Mouse (Mus musculus): ENCODE results near the gene Hddc3. TPM values are rescaled to one million over a fixed set of nuclear protein-coding genes. Genes with fewer than 3 reads are reported as not detected.

The Hddc3 gene
- polyA plus RNA-seq, 1 experiment: 7.2 TPM

DNA sequence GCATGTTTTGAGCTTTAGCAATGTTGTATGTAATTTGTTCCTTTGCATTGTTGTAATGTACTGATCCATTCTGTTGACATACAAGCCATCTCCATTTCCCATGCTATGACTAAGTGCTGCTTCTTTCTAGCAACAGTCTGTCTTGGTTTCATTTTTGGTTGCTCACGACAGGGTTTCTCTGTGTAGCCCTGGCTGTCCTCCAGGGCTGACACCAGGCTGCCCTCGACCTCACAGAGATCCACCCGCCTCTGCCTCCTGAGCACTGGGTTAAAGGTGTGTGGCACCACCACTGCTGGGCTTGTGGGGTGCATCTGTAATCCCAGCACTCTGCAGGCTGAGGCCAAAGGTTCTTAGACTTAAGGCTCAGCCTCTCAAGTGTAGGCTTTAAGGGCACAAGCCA, 43.3 kb upstream of the Hddc3 start:
- H3K4me1 ChIP-seq (ENCODE audit: control insufficient read depth, insufficient read depth, insufficient read length, low read length): peaks cover 8% of the 10 kb centered on the region; the same call in 1 of the 2 replicates
- H3K4me3 ChIP-seq (ENCODE audit: low read depth, low read length): peak overlapping the region; percentile 33
- no peak for TF ChIP-seq POLR2A (IDR thresholded peaks at IDR 0.05; ENCODE audit: low read depth, low read length)
- no peak for TF ChIP-seq CTCF (IDR thresholded peaks at IDR 0.05; ENCODE audit: extremely low read depth, insufficient read length, insufficient replicate concordance, low read depth, low read length)
- no peaks in the 10 kb centered on the region for H3K27me3 ChIP-seq (ENCODE audit: control insufficient read depth, insufficient read depth, low read length)
- WGBS: 17% methylated on average over 3 of the region's 3 CpGs
- H3K36me3 ChIP-seq (ENCODE audit: control insufficient read depth, insufficient read depth, low read length): peaks cover 13% of the 10 kb centered on the region
- peak overlapping the region; percentile 59 for H3K27ac ChIP-seq (ENCODE audit: insufficient read depth, low read depth, low read length)

DNA sequence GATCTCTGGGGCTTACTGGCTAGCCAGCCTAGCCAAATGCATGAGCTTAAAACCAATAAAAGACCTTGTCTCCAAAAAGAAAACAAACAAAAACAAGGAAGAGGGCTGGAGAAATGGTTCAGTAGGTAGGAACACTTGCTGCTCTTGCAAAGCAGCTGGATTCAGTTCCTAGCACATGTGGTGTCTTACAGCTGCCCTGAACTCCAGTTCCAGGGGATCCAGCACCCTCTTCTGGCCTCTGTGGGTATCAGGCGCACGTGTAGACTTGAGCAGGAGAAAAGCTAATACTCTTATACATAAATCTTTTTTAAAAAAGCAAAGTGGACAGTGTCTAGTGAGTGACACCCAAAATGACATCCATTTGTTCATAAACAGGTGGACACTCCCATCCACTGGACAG, 41.4 kb upstream of the Hddc3 start:
- peaks cover 25% of the 10 kb centered on the region for H3K36me3 ChIP-seq (ENCODE audit: control insufficient read depth, insufficient read depth, low read length)
- 89% methylated on average over 2 of the region's 2 CpGs for WGBS
- peaks cover 8% of the 10 kb centered on the region; the same call in 1 of the 2 replicates for H3K4me1 ChIP-seq (ENCODE audit: control insufficient read depth, insufficient read depth, insufficient read length, low read length)
- H3K27me3 ChIP-seq (ENCODE audit: control insufficient read depth, insufficient read depth, low read length): no peaks in the 10 kb centered on the region
- H3K27ac ChIP-seq (ENCODE audit: insufficient read depth, low read depth, low read length): no peak overlapping the region
- no peak for TF ChIP-seq POLR2A (IDR thresholded peaks at IDR 0.05; ENCODE audit: low read depth, low read length)
- 0 out of 2 replicates have a peak, but pooled peaks have one; percentile 11 for TF ChIP-seq CTCF (IDR thresholded peaks at IDR 0.05; ENCODE audit: extremely low read depth, insufficient read length, insufficient replicate concordance, low read depth, low read length)
- H3K4me3 ChIP-seq (ENCODE audit: low read depth, low read length): no peak overlapping the region

DNA sequence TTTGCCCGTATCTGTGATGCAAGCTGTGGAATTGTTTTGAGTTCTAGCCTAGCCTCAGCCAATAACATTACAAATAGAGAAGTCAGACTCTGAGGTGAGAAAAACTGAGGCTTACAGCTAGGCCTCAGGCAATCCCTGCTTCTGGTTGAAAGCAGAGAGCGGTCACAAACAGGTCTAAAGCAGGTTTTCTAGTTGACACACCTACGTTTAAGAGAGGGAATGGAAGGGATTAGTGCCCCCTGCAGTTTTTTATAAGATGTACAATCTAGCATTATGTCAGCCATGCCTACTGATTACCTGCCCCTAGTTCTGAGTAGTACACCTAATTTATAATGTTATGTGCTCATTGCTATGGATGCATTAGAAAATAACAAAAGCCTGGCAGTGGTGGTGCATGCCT, 35.1 kb upstream of the Hddc3 start:
- WGBS: 73% methylated on average over 3 of the region's 3 CpGs
- Histone ChIP-seq H3K27me3 (ENCODE audit: control insufficient read depth, insufficient read depth, low read length) (no peaks in the 10 kb centered on the region), H3K36me3 (ENCODE audit: control insufficient read depth, insufficient read depth, low read length) (peaks cover 41% of the 10 kb centered on the region), H3K4me3 (ENCODE audit: low read depth, low read length) (no peak overlapping the region), H3K4me1 (ENCODE audit: control insufficient read depth, insufficient read depth, insufficient read length, low read length) (no peaks in the 10 kb centered on the region), H3K27ac (ENCODE audit: insufficient read depth, low read depth, low read length) (no peak overlapping the region)
- TF ChIP-seq POLR2A (IDR thresholded peaks at IDR 0.05; ENCODE audit: low read depth, low read length) (no peak), CTCF (IDR thresholded peaks at IDR 0.05; ENCODE audit: extremely low read depth, insufficient read length, insufficient replicate concordance, low read depth, low read length) (no peak)

DNA sequence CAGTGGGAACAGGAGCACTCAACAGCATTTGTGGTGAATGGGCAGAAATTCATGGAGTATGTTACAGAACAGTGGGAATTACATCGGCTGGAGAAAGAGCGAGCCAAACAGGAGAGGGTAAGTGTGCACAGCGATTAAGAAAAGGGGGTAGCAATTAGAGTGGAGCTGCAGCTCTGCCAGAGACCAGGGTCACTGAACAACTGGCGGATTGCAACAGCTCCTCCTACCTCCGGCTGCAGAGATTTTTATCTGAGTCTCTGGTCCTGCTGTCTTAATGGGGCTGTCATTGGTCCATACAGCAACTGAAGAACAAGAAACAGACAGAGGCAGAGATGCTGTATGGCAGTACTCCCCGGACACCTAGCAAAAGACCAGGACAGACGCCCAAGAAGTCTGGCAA, 32.1 kb upstream of the Hddc3 start:
- no peaks in the 10 kb centered on the region for H3K4me1 ChIP-seq (ENCODE audit: control insufficient read depth, insufficient read depth, insufficient read length, low read length)
- no peaks in the 10 kb centered on the region for H3K27me3 ChIP-seq (ENCODE audit: control insufficient read depth, insufficient read depth, low read length)
- H3K27ac ChIP-seq (ENCODE audit: insufficient read depth, low read depth, low read length): no peak overlapping the region
- peaks cover 40% of the 10 kb centered on the region for H3K36me3 ChIP-seq (ENCODE audit: control insufficient read depth, insufficient read depth, low read length)
- TF ChIP-seq CTCF (IDR thresholded peaks at IDR 0.05; ENCODE audit: extremely low read depth, insufficient read length, insufficient replicate concordance, low read depth, low read length) (no peak), POLR2A (IDR thresholded peaks at IDR 0.05; ENCODE audit: low read depth, low read length) (no peak)
- WGBS: 82% methylated on average over 7 of the region's 7 CpGs
- no peak overlapping the region for H3K4me3 ChIP-seq (ENCODE audit: low read depth, low read length)

DNA sequence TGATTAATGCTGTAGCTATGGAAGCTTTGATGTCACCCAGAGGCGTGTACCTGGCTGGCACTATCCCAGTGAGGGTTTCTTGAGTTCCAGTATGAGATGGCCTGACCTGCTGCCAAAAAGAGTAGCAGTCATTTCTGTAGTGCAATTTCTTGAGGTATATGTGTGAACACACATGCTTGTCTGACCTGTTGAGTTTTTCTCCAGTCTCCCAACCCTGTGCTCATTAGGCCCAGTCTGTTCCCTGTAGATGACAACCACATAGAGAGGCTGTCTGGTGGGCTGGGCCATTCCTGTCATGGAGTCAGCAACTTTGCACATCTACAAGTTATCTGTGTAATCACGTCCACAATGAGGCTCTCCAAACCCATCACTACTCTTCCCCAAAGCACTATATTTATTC, 27.2 kb upstream of the Hddc3 start:
- H3K36me3 ChIP-seq (ENCODE audit: control insufficient read depth, insufficient read depth, low read length): peaks cover 34% of the 10 kb centered on the region
- no peaks in the 10 kb centered on the region for H3K27me3 ChIP-seq (ENCODE audit: control insufficient read depth, insufficient read depth, low read length)
- no peak for TF ChIP-seq CTCF (IDR thresholded peaks at IDR 0.05; ENCODE audit: extremely low read depth, insufficient read length, insufficient replicate concordance, low read depth, low read length)
- no peak for TF ChIP-seq POLR2A (IDR thresholded peaks at IDR 0.05; ENCODE audit: low read depth, low read length)
- H3K27ac ChIP-seq (ENCODE audit: insufficient read depth, low read depth, low read length): no peak overlapping the region
- WGBS: 79% methylated on average over 2 of the region's 2 CpGs
- H3K4me1 ChIP-seq (ENCODE audit: control insufficient read depth, insufficient read depth, insufficient read length, low read length): no peaks in the 10 kb centered on the region
- H3K4me3 ChIP-seq (ENCODE audit: low read depth, low read length): no peak overlapping the region

DNA sequence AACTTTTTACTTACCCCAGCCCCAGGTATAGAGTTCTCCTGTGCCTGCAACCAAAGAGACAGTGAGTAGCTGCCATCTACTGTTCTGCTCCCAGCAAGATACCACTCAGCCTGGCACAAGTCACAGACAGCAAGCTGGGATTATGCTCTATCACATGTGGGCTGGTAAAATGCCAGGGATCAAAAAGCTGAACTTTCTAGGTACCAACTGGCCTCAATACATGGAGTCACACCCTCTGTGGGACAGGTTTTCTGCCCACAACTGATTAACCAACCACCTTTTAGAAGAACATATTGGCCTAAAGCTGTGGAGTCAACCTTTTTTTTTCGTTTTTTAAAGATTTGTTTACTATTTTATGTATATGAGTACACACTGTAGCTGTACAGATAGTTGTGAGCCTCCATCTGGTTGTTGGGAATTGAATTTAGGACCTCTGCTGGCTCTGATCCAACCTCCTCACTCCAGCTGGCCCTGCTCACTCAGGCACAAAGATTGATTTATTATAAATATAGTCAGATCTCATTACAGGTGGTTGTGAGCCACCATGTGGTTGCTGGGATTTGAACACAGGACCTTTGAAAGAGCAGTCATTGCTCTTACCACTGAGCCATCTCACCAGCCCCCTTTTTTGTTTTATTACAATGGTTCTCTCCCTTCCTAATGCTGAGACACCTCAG, 25.3 kb upstream of the Hddc3 start:
- WGBS: 71% methylated on average over 1 of the region's 1 CpGs
- no peaks in the 10 kb centered on the region for H3K27me3 ChIP-seq (ENCODE audit: control insufficient read depth, insufficient read depth, low read length)
- no peak overlapping the region for H3K27ac ChIP-seq (ENCODE audit: insufficient read depth, low read depth, low read length)
- no peaks in the 10 kb centered on the region for H3K4me1 ChIP-seq (ENCODE audit: control insufficient read depth, insufficient read depth, insufficient read length, low read length)
- no peak for TF ChIP-seq POLR2A (IDR thresholded peaks at IDR 0.05; ENCODE audit: low read depth, low read length)
- TF ChIP-seq CTCF (IDR thresholded peaks at IDR 0.05; ENCODE audit: extremely low read depth, insufficient read length, insufficient replicate concordance, low read depth, low read length): no peak
- no peak overlapping the region for H3K4me3 ChIP-seq (ENCODE audit: low read depth, low read length)
- peaks cover 27% of the 10 kb centered on the region for H3K36me3 ChIP-seq (ENCODE audit: control insufficient read depth, insufficient read depth, low read length)

DNA sequence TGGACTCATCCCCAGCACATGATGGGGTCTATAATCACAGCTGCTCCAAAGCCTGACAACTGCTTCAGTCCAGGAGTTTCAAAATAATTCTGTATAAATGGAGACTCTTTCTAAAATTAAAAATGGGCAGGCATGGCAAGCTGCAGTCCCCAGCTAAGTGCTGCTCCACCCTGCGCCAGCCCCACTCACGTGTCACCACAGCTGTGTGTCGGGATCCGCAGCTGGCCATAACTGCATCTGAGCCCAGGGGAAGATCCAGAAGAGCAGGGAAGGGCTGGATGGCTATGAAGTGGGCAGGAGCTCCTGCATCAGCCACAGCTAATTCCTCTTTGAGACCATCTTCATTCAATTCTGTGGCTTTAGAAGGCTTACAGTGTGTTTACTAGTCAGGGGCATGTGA, 24.2 kb upstream of the Hddc3 start:
- Histone ChIP-seq H3K4me3 (ENCODE audit: low read depth, low read length) (no peak overlapping the region), H3K27me3 (ENCODE audit: control insufficient read depth, insufficient read depth, low read length) (no peaks in the 10 kb centered on the region), H3K27ac (ENCODE audit: insufficient read depth, low read depth, low read length) (no peak overlapping the region), H3K36me3 (ENCODE audit: control insufficient read depth, insufficient read depth, low read length) (peaks cover 24% of the 10 kb centered on the region), H3K4me1 (ENCODE audit: control insufficient read depth, insufficient read depth, insufficient read length, low read length) (peaks cover 4% of the 10 kb centered on the region; the same call in 1 of the 2 replicates)
- WGBS: 96% methylated on average over 4 of the region's 4 CpGs
- TF ChIP-seq POLR2A (IDR thresholded peaks at IDR 0.05; ENCODE audit: low read depth, low read length) (no peak), CTCF (IDR thresholded peaks at IDR 0.05; ENCODE audit: extremely low read depth, insufficient read length, insufficient replicate concordance, low read depth, low read length) (no peak)

Measured in small intestine, adult 2 months (tissue).